Mouse (Mus musculus): ENCODE results near the gene Amotl1.

Gene Amotl1

GRCm38 (mm10) chr9:14547584-14548365, 97.1 kb downstream of the Amotl1 start:
- no peak for DNase-seq (ENCODE audit: low read depth)

GRCm38 (mm10) chr9:14544034-14544757, 100.7 kb downstream of the Amotl1 start:
- no peak for DNase-seq (ENCODE audit: low read depth)

DNA sequence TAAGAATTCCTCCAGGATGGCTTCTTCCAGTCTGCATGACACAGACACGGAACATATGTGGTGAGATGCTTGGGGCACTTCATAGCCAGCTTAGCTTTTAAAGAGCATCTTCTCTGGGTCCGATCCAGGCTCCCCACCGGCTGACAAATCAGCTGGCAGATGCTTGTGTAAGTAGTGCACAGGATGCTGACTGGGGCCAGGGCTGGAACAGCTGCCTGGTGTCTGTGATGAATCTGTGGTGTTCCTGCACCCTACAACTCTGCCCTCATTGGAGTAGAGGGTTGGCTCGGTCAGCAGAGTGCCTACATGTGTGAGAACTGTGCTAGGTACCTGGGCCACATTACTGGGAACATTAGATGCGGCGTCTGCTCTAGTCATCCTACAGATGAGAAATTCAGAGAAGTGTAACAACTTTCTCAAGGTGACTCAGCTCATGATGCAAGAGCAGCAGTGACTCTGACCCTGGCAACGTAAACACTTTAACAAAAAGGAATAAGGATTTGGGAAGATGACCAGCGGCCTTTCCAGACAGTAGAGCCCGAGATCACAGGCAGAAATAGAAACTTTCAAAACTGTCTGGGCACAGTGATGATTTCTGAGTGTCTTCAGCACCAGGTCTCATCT, 109.9 kb downstream of the Amotl1 start:
- peak; percentile 61 for DNase-seq (ENCODE audit: low read depth)

- peak; percentile 67 for DNase-seq (ENCODE audit: low read depth)
Measured at GRCm38 (mm10) chr9:14533659-14534058, 111.2 kb downstream of the Amotl1 start.

DNA sequence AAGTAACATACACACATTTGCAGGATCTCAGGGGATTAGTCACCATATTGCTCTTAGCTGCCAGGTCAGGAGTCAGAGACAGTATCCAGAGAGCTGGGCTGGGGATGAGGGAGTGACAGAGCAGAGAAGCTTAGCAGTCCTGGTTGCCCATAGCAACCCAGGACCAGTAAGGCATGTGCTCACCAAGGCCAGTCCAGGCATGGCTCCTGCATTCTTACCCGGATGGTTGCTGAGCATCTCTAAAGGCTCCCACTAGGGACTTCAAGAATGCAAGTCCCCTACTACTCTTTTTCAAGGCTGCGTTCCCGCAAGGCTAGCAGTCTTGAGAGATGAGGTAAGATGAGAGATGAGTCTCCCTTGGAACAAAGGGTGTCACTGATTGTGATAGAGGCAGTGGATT, 112.6 kb downstream of the Amotl1 start:
- DNase-seq (ENCODE audit: low read depth), result no peak

GRCm38 (mm10) chr9:14530004-14530403, 114.9 kb downstream of the Amotl1 start:
- DNase-seq (ENCODE audit: low read depth), result no peak

DNA sequence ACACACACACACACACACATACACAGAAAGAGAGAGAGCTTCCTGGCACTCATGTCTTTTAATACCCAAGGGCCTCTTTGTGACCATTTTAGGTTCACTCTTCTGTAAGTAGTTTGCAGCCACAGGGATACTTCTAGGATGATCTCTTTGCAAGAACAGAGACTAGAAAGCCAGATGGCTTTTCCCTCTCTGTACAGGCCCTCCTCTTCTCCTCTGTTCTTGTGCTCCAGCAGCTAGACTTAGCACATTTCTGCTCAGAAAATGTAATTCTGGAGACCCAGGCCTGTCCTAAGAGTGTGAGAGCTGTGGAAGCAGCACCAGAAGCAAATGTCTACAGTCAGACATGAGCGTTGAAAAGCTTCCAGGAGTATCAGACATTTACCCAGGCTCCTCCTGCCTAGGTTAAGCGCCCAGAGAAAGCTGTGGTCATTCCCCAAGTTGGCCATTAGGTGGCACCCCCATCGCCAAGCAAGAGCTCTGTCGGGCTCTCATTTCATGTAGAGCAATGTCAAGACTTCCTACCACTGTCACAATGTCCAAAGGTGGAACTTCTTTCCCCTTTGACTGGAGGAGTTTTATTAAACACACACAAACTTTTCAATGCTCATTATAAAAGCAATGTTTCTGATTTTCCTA, 121.3 kb downstream of the Amotl1 start:
- peak; percentile 61 for DNase-seq (ENCODE audit: low read depth)

DNA sequence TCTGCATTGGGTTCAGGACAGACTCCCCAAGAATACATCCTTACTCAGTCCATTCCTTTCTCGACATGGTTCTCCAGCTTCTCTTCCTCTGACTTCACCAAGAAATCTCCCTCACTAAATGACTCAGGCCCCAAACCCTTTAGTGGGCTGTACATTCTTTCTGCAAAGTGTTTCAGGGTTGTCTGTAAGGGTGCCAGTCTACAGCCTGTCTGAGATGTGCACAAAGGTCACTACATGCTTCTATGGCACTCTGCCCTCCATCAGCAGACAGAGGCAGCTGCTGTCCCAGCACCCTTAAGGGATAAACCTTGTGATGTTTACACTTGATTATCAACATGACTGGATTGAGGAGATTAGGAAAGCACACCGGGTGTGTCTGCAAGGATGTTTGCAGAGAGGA, 123.2 kb downstream of the Amotl1 start:
- peak; percentile 56 for DNase-seq (ENCODE audit: low read depth)

DNA sequence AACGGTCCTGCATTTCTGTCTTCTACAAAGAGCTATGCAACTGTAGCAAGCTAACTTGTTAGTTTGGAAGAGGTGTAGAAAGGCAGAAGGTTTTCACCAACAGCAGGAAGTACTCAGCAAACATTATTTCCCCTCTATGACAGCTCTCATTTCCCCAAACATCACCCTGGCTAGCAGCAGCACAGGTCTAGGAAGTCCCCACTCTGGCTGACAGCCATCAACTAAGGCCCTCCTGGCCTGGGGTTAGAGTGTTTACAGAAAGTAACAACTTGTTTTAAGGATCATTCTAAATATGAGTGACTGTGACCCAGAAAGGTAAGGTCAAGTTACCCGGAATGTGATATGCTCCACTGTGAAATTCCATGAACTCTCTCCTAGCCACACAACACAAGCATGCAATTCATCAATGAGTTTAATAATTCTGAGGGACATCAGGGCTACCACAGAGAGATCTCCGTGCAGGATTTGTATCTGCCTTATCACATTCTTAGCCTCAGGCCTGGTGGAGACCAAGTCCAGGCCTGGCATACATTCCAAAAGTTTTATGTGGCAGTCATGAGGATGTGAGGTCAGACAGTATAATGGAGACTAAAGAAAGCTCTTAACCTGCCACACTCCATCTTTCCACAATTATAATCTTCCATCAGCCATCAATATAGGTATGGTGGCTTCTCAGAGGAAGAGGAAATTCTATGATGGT, 123.7 kb downstream of the Amotl1 start:
- no peak for DNase-seq (ENCODE audit: low read depth)

- DNase-seq (ENCODE audit: low read depth), result no peak
Measured at GRCm38 (mm10) chr9:14518105-14518504, 126.8 kb downstream of the Amotl1 start.

GRCm38 (mm10) chr9:14517296-14517695, 127.6 kb downstream of the Amotl1 start:
- DNase-seq (ENCODE audit: low read depth), result no peak

DNA sequence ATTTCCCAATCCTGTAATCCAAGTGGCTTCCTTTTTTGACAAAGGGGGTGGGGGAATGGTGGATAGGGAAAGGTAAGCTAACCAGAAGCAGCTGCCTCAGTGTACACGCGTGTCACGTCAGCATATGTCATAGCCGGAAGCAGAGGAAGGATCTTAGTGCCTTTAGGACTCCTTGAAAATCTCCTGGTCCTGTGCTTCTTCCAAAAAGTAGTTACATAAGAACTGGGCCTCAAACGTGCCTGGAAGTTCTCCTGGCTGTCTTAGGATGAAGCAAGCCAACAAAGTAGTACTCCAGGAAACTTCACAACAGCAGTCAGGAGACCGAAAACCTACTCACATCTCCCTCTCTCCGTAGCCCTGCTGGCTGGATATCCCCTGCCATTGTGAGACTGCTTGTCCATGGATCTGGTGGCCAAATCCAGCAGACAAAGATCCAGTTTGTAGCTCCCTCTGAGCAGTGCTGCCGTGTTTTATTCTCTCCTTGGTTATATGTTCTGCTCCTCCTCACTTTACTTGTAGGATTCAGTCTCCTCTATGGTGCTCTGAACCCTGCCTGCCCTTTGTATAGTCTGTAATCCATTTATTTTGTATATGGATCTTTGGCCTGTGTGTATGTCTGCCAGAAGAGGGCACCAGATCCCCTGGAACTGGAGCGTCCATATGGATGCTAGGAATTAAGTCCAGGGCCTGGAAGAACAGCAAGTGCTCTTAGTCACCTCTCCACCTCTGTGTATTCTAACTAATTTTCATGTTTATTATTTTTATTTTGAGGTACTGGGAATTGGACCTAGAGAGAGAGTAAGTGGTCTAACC, 132.0 kb downstream of the Amotl1 start:
- DNase-seq (ENCODE audit: low read depth), result no peak

DNA sequence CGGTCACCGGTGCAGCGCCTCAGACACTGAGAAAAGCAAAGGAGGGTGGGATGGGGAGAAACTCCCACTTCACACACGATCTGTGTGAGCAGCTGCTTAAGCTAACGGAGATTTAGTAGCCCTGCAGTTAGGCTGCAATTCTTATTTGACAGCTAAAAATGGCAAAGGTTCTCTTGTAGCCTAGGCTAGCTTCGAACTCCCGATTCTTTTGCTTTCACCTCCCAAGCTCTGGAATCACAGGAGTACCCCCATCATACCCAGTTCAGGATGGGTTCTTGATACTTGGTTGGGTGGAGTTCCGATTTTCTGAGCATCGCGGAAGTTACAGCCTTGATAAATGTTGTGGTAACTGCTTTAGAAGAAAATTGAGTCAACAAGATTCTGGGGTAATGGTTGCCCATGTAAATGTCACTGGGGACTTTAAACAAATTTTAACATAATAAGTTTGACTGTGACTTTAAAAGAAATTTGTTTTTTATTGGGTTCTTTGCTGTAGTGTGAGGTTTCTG, 143.9 kb downstream of the Amotl1 start:
- no peak for DNase-seq (ENCODE audit: low read depth)

DNA sequence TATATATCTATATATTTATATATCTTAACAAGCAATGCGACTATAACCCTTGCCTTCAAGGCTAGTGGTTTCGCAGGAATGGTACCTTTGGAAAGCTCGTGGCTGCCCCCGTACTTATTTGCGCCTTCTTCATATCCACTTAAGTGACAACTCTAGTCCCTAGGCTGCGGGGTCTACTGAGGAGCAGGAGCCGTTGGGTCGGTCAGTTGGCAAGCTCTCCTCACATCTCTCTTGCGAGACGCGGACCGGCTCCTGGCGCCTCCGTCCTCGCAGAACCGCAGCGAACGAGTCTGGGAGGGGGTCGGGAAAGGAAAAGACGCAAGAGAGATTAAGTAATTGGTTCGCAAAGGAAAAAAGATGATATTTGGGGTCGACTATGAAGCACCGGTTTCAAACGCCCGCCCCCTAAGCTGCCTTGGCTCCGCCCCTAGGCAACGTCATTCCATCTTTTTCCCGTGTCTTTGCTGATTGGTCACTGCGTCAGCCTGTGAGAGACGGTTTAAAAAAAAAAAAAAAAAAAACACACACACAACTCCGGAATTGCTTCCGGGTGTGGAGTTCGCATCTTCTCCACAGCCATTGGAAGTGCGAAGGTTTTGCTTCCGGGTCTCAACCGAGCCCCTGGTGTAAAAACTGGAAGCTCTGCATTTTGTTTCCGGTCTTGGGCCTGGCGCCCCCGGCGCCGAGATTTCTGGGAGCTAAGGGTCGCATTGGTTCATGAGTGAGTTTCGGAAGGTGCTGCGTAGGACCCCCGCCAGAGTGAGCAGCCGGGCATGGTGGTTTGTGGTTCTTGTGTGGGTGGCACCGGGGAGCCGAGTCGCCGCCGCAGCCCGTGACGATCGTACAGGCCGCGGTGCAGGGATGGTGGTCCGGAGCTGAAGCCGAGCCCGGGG, 144.6 kb downstream of the Amotl1 start, which contains the start of the genes Kdm4d and Cwc15:
Gene Kdm4d, minus strand, starts transcription at position 460 of the 893 bp plus-strand sequence.
Gene Cwc15, plus strand, starts transcription at position 595 of the 893 bp plus-strand sequence.
- DNase-seq (ENCODE audit: low read depth), result peak; percentile 90

DNA sequence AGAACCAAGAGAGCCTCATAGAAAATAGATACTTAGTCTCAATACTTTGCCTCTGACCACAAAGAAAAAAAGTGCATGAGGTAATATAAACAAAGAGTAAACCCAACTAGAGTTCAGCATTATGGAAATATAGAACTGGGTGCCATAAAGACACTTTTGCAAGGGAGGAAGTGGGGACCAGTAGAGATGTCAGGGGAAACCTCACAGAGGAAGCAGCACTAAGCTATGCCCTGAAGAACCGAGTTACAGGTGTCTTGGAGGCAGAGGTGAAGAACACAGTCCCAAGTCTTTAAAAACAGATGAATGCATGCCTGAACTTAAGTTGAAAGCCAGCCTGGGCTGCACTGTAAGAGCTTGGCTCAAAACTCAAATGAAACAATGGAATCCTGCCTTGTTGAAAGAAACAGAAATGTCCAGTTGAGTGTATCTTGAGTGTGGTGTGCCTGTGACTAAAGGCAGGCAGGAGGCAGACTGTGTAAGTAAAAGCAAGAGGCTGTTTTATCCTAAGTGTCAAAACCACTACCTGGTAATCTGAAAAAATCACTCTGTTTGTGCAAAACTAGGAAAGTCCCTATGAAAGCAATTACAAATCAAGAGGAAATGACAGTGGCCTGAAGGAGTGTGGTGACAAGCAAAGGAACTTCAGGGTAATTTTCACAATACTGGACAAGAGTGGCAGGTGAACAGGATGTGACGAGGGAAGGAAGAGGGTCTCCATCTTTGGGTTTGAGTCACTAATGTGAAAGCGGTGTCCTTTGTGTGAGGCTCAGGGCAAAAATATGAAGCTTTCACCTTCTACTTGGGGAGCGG, 145.8 kb downstream of the Amotl1 start:
- no peak for DNase-seq (ENCODE audit: low read depth)
